Mouse (Mus musculus): ENCODE measurements around the gene Vmn1r90.
"Not testable (repeated sequence)": the region's sequence is repeated elsewhere in the genome, so short reads cannot be mapped to it uniquely, and the experiment has no call there.

Gene Vmn1r90

GRCm38 (mm10) chr7:14563406-14563805 is at the start of gene Vmn1r90:
Vmn1r90 (minus strand) TSS chr7:14563506.
- no peak for DNase-seq

GRCm38 (mm10) chr7:14593009-14593408 is 29.7 kb upstream of the Vmn1r90 start:
- not testable (repeated sequence) for DNase-seq

DNA sequence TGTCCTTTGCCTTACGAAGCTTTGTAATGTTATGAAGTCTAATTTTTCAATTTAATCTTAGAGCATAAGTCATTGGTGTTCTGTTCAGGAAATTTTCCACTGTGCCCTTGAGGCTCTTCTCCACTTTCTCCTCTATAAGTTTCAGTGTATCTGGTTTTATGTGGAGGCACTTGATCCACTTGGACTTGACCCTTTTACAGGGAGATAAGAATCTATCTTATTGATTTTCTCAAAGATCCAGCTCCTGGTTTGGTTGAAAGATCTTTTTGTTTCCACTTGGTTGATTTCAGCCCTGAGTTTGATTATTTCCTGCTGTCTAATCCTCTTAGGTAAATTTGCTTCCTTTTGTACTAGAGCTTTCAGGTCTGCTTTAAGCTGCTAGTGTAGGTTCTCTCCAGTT is 11.0 kb downstream of the Vmn1r90 start:
- no peak for DNase-seq

- no peak for DNase-seq
Measured at GRCm38 (mm10) chr7:14525280-14525679, 38.0 kb downstream of the Vmn1r90 start.

- DNase-seq, result no peak
Measured at GRCm38 (mm10) chr7:14522636-14523035, 40.7 kb downstream of the Vmn1r90 start.

- no peak for DNase-seq
Measured at GRCm38 (mm10) chr7:14518301-14518700, 45.0 kb downstream of the Vmn1r90 start.

All from right cerebral cortex, postnatal 4 days (tissue).